Mouse (Mus musculus) CH12.LX (cell line): ENCODE results near the gene Ostm1. TPM values are rescaled to one million over a fixed set of nuclear protein-coding genes. Genes with fewer than 3 reads are reported as not detected.

Experiments used
- DNase-seq: peaks from one replicate; pipeline ENCODE4 v3.0.0-alpha.2; 2013; ENCODE audit errors: extremely low read depth
- H3K27ac ChIP-seq: 2 replicates; pipeline ENCODE4 v1.5.1; 2012; ENCODE audit warnings: low read depth, mild to moderate bottlenecking, control low read depth, moderate library complexity; ENCODE audit not compliant: insufficient read depth
- H3K27me3 ChIP-seq: replicated peaks from 2 replicates; pipeline ENCODE3; 2012; ENCODE audit warnings: inconsistent platforms
- H3K36me3 ChIP-seq, 2 experiments: replicated peaks in 1 of 2; 2 replicates each; pipeline versions ENCODE3 to v1.6.1; 2012; ENCODE audit warnings: inconsistent platforms in 1 of 2, low read length in 1 of 2, mild to moderate bottlenecking in 1 of 2, mixed read lengths in 1 of 2, moderate library complexity in 1 of 2; ENCODE audit not compliant: control insufficient read depth in 1 of 2, insufficient read depth in 1 of 2
- H3K4me1 ChIP-seq, 2 experiments: 2 replicates each; pipeline ENCODE4 v1.6.1; 2012; ENCODE audit warnings: inconsistent platforms in 1 of 2, moderate library complexity in 1 of 2; ENCODE audit not compliant: insufficient read depth in 2 of 2, control insufficient read depth in 1 of 2
- H3K4me2 ChIP-seq: 2 replicates; pipeline ENCODE4 v1.6.1; 2012; ENCODE audit warnings: low read depth, mild to moderate bottlenecking, control low read depth; ENCODE audit not compliant: poor library complexity, insufficient read depth, severe bottlenecking
- H3K4me3 ChIP-seq, 3 experiments: fragments of 150-350 bp in 1 of 3; sonication (generic) in 1 of 3; replicated peaks in 1 of 3; 2 replicates each; pipeline versions ENCODE3 to v1.5.1; 2011 to 2012; ENCODE audit warnings: low read depth in 2 of 3, low read length in 2 of 3, mild to moderate bottlenecking in 2 of 3, moderate library complexity in 2 of 3, control low read depth in 1 of 3, improper control_type of control experiment in 1 of 3, inconsistent platforms in 1 of 3, mixed read lengths in 1 of 3; ENCODE audit not compliant: poor library complexity in 1 of 3
- H3K79me2 ChIP-seq: replicated peaks from 2 replicates; pipeline ENCODE4 v1.6.1; 2012; ENCODE audit warnings: mild to moderate bottlenecking, moderate library complexity; ENCODE audit not compliant: control insufficient read depth, poor library complexity, insufficient read depth, severe bottlenecking; ENCODE audit errors: extremely low read depth
- H3K9ac ChIP-seq: 2 replicates; pipeline ENCODE4 v1.6.1; 2012; ENCODE audit warnings: low read depth, mild to moderate bottlenecking, control low read depth, moderate library complexity; ENCODE audit not compliant: insufficient read depth
- H3K9me3 ChIP-seq: replicated peaks from 2 replicates; pipeline ENCODE3; 2012; ENCODE audit warnings: low read length, inconsistent platforms, mixed read lengths
- BHLHE40 ChIP-seq: IDR thresholded peaks from 2 replicates; pipeline ENCODE4 v1.6.1; 2011; ENCODE audit warnings: mild to moderate bottlenecking, low read depth, low read length, improper control_type of control experiment
- CTCF ChIP-seq, 2 experiments: IDR thresholded peaks in 1 of 2; conservative IDR thresholded peaks in 1 of 2; 2 replicates each; pipeline ENCODE4 v1.5.1; 2011 to 2012; ENCODE audit warnings: low read depth in 2 of 2, low read length in 2 of 2, improper control_type of control experiment in 1 of 2, inconsistent platforms in 1 of 2, mild to moderate bottlenecking in 1 of 2, moderate library complexity in 1 of 2
- E2F4 ChIP-seq: IDR thresholded peaks from 2 replicates; pipeline ENCODE4 v1.6.1; 2011; ENCODE audit warnings: low read depth, low read length, improper control_type of control experiment; ENCODE audit not compliant: insufficient replicate concordance
- ELF1 ChIP-seq: IDR thresholded peaks from 2 replicates; pipeline ENCODE4 v1.6.1; 2014; ENCODE audit warnings: low read depth, mild to moderate bottlenecking, inconsistent platforms, low read length, improper control_type of control experiment
- EP300 ChIP-seq: IDR thresholded peaks from 2 replicates; pipeline ENCODE4 v1.6.1; 2011; ENCODE audit warnings: low read length, improper control_type of control experiment
- ETS1 ChIP-seq: conservative IDR thresholded peaks from 2 replicates; pipeline ENCODE4 v1.6.1; 2012; ENCODE audit warnings: low read depth, mild to moderate bottlenecking, inconsistent platforms, low read length, improper control_type of control experiment, moderate library complexity
- GABPA ChIP-seq: IDR thresholded peaks from 2 replicates; pipeline ENCODE4 v1.6.1; 2012; ENCODE audit warnings: low read depth, low read length, improper control_type of control experiment, inconsistent platforms; ENCODE audit not compliant: insufficient replicate concordance
- IRF4 ChIP-seq: IDR thresholded peaks from 2 replicates; pipeline ENCODE4 v1.6.1; 2014; ENCODE audit warnings: low read depth, mild to moderate bottlenecking, inconsistent platforms, low read length, improper control_type of control experiment
- JUN ChIP-seq: IDR thresholded peaks from 2 replicates; pipeline ENCODE4 v1.6.1; 2011; ENCODE audit warnings: low read depth, mild to moderate bottlenecking, low read length, improper control_type of control experiment, moderate library complexity; ENCODE audit not compliant: insufficient read depth
- JUND ChIP-seq: conservative IDR thresholded peaks from 2 replicates; pipeline ENCODE4 v1.6.1; 2011; ENCODE audit warnings: low read depth, low read length, improper control_type of control experiment
- KAT2A ChIP-seq: IDR thresholded peaks from 2 replicates; pipeline ENCODE4 v1.6.1; 2012; ENCODE audit warnings: low read length, improper control_type of control experiment, inconsistent platforms; ENCODE audit not compliant: insufficient replicate concordance
- MAFK ChIP-seq: IDR thresholded peaks from 2 replicates; pipeline ENCODE4 v1.6.1; 2011; ENCODE audit warnings: low read length, improper control_type of control experiment; ENCODE audit not compliant: insufficient replicate concordance
- MAZ ChIP-seq: IDR thresholded peaks from 2 replicates; pipeline ENCODE4 v1.6.1; 2012; ENCODE audit warnings: low read depth, mild to moderate bottlenecking, inconsistent platforms, low read length, improper control_type of control experiment, moderate library complexity
- MEF2A ChIP-seq: IDR thresholded peaks from 2 replicates; pipeline ENCODE4 v1.6.1; 2014; ENCODE audit warnings: low read depth, mild to moderate bottlenecking, inconsistent platforms, low read length, improper control_type of control experiment, borderline replicate concordance
- MXI1 ChIP-seq: IDR thresholded peaks from 2 replicates; pipeline ENCODE4 v1.6.1; 2011; ENCODE audit warnings: mild to moderate bottlenecking, low read depth, low read length, improper control_type of control experiment
- NELFE ChIP-seq: IDR thresholded peaks from 2 replicates; pipeline ENCODE4 v1.6.1; 2011; ENCODE audit warnings: low read depth, low read length, improper control_type of control experiment
- PAX5 ChIP-seq: IDR thresholded peaks from 2 replicates; pipeline ENCODE4 v1.6.1; 2012; ENCODE audit warnings: low read length, inconsistent platforms, mixed read lengths
- POLR2A ChIP-seq: IDR thresholded peaks from 2 replicates; pipeline ENCODE4 v1.6.1; 2011; ENCODE audit warnings: low read depth, mild to moderate bottlenecking, improper control_type of control experiment, low read length
- POLR2AphosphoS2 ChIP-seq: IDR thresholded peaks from 2 replicates; pipeline ENCODE4 v1.6.1; 2011; ENCODE audit warnings: low read depth, low read length, improper control_type of control experiment
- RCOR1 ChIP-seq: conservative IDR thresholded peaks from 2 replicates; pipeline ENCODE4 v1.6.1; 2012; ENCODE audit warnings: low read depth, mild to moderate bottlenecking, inconsistent platforms, low read length, improper control_type of control experiment
- TCF12 ChIP-seq: IDR thresholded peaks from 2 replicates; pipeline ENCODE4 v1.6.1; 2014; ENCODE audit warnings: low read depth, mild to moderate bottlenecking, inconsistent platforms, low read length, improper control_type of control experiment
- UBTF ChIP-seq: IDR thresholded peaks from 2 replicates; pipeline ENCODE4 v1.6.1; 2012; ENCODE audit warnings: low read depth, mild to moderate bottlenecking, inconsistent platforms, low read length, improper control_type of control experiment, moderate library complexity
- USF1 ChIP-seq: IDR thresholded peaks from 2 replicates; pipeline ENCODE4 v1.6.1; 2014; ENCODE audit warnings: low read depth, mild to moderate bottlenecking, inconsistent platforms, low read length, improper control_type of control experiment
- ZC3H11A ChIP-seq: IDR thresholded peaks from 2 replicates; pipeline ENCODE4 v1.6.1; 2012; ENCODE audit warnings: low read depth, mild to moderate bottlenecking, inconsistent platforms, low read length, improper control_type of control experiment
- ZKSCAN1 ChIP-seq: IDR thresholded peaks from 2 replicates; pipeline ENCODE4 v1.6.1; 2012; ENCODE audit warnings: low read depth, inconsistent platforms, low read length, improper control_type of control experiment, borderline replicate concordance
- ZNF384 ChIP-seq: IDR thresholded peaks from 2 replicates; pipeline ENCODE4 v1.6.1; 2012; ENCODE audit warnings: low read depth, low read length, improper control_type of control experiment, inconsistent platforms
- dilution Hi-C: fragments of 300-500 bp; cut with MboI; formaldehyde crosslinking; loops from 2 replicates; pipeline ENCODE4 v1.14.3; 2020; ENCODE audit warnings: low sequenced_read_pairs; ENCODE audit not compliant: extremely low pct_unique_long_range_greater_than_20kb, extremely low pct_ligation_motif_present
- in situ Hi-C: fragments of 300-500 bp; cut with MboI; formaldehyde crosslinking; loops from 3 replicates; pipeline ENCODE4 v1.14.3; 2019; ENCODE audit warnings: low sequenced_read_pairs, low pct_ligation_motif_present, low pct_unique_long_range_greater_than_20kb, mixed read lengths
- polyA plus RNA-seq: library from polyadenylated mRNA; unstranded; fragments of >175 nt; gene quantifications from 2 replicates; pipeline ENCODE4 v1.2.1, GENCODE M21; 2012; ENCODE audit warnings: low read depth; ENCODE audit not compliant: insufficient read length
- total RNA-seq, 2 experiments: library from RNA; depleted of rRNA; stranded (reverse); fragments of 300-350 nt in 1 of 2; fragments of >200 nt in 1 of 2; gene quantifications; 2 replicates each; pipeline ENCODE4 v1.2.3; 2012 to 2014

Gene Ostm1
- total and polyA plus RNA-seq, 3 experiments = 19.4 to 30.2 (median 19.4) TPM

DNA sequence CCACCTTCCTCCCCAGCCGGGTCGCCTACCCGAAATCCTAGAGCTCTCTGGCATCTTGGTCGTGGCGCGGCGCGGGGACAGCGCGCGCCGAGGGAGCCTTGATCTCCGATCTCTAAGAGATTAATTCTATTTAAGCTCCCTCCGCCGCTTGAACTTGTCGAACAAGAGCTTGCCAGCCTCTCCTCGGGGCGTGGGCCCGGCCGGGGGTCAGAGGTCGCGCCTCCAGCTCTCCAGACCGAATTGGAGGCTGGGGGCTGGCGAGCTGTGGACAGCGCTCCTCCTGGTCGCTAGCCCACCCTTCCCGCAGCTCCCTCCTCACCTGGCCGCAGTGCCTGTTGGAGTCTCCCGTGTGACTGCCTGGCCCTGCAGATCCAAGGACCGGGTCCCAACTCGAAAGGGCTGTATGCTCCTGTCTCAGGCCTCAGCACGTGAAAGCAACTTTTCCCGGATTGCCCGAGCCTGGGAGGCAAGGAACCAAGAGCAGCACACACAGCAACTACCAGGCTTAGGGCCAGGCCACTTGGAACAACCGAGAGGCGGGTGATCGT is 888 bp downstream of the Ostm1 start:
- TF ChIP-seq ETS1 = no peak
- no peak for TF ChIP-seq JUN
- TF ChIP-seq ZNF384 = no peak
- TF ChIP-seq MAFK = no peak
- no peak for TF ChIP-seq MAZ
- no peak for TF ChIP-seq PAX5
- TF ChIP-seq CTCF (conservative IDR thresholded peaks at IDR 0.05 in 1 of 2, IDR thresholded peaks at IDR 0.05 in 1 of 2; ENCODE audit: low read depth in 2 of 2, low read length in 2 of 2) = no peak
- no peak for TF ChIP-seq KAT2A
- TF ChIP-seq ELF1 = no peak
- TF ChIP-seq UBTF = no peak
- TF ChIP-seq RCOR1 = no peak
- no peak for TF ChIP-seq POLR2A
- TF ChIP-seq BHLHE40 = no peak
- no peak for TF ChIP-seq POLR2AphosphoS2
- TF ChIP-seq IRF4 = no peak
- no peak for TF ChIP-seq ZC3H11A
- no peaks in the 10 kb centered on the region for H3K79me2 ChIP-seq
- H3K4me1 ChIP-seq = no peaks in the 10 kb centered on the region
- no peak overlapping the region for H3K27ac ChIP-seq
- no peak overlapping the region for H3K4me3 ChIP-seq
- in situ Hi-C loops (no loop called here), dilution Hi-C loops (no loop called here)
- no peak overlapping the region for H3K9ac ChIP-seq
- H3K27me3 ChIP-seq = peaks cover 4% of the 10 kb centered on the region
- H3K9me3 ChIP-seq = peaks cover 24% of the 10 kb centered on the region
- no peak overlapping the region for H3K4me2 ChIP-seq
- H3K36me3 ChIP-seq = no peaks in the 10 kb centered on the region
- DNase-seq = no peak

DNA sequence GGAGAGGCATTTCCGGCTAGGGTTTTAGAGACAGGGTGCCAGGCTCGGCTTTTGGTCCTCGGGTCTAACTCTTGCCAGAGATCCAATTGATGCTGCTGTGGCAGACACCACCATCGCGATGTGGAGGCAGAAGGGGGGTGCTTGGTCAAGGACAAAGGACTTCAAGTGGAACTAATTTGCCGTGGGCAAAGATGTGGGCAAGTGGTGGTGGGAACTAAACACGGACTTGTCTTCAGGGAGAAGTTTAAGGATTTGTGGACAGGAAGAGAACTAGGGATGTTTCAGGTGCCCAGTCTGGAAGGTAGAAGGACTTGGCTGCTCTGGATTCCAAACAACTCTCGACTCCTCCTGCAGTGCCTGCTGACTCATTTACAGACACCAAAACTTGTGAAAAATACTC is 1.5 kb downstream of the Ostm1 start:
- H3K4me1 ChIP-seq = no peaks in the 10 kb centered on the region
- in situ Hi-C loops = no loop called here
- dilution Hi-C loops = no loop called here
- no peak overlapping the region for H3K27ac ChIP-seq
- H3K79me2 ChIP-seq = no peaks in the 10 kb centered on the region
- DNase-seq = no peak
- H3K9me3 ChIP-seq = peaks cover 24% of the 10 kb centered on the region
- TF ChIP-seq POLR2AphosphoS2 (no peak), JUN (no peak), TCF12 (no peak), GABPA (no peak), MEF2A (no peak), EP300 (no peak), PAX5 (no peak), RCOR1 (no peak), IRF4 (no peak), MXI1 (no peak), ZC3H11A (no peak), UBTF (no peak), NELFE (no peak), USF1 (no peak), MAFK (no peak), ETS1 (no peak), E2F4 (no peak), ZKSCAN1 (no peak), JUND (no peak), MAZ (no peak)
- TF ChIP-seq, all 38 proteins: peak for 0
- H3K27me3 ChIP-seq = peaks cover 6% of the 10 kb centered on the region
- no peak overlapping the region for H3K4me3 ChIP-seq
- H3K9ac ChIP-seq = no peak overlapping the region
- no peak overlapping the region for H3K4me2 ChIP-seq
- no peaks in the 10 kb centered on the region for H3K36me3 ChIP-seq
